Comparison of ENCODE assay signal across 11 mouse cellular contexts in the genomic region with DNA sequence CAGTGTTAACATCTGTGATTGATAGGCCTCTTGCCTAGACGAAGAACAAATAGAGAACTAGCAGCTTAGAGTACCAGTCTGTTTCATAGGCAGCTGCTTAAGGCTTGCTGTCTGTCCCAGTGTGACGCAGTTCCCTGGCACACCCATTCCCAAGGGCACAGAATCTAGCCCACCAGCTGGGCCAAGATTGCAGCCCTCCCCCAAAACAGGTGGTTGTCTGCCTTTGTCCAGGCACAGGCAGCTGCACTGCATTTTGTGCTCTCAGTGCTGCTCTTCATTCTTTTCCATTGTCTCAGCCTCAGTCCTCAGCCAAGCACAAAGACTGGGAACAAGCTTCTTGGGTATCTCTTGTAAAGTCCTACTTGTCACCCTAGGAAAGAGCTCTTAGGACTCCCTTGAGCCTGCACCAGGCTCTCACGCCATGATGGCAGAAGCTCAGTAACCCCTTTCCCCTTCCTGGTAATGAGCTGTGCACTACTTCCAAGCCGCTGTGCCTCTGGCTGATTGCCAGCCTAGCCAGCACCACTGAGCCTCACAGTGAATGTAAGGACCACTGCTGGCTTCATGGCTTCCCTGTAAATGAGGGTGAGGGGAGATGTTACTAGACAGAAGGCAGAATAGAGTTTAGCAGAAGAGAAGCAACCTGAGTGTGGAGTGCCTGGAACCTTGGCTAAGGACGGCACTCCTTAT. TPM values are rescaled to one million over a fixed set of nuclear protein-coding genes. Genes with fewer than 3 reads are reported as not detected.
DNase-seq lines count a peak whose midpoint lies in the region; ATAC-seq and TF ChIP-seq lines count a peak whose summit lies in the region.
"Had no signal": no experiment of that assay in that cellular context is flagged by ENCODE, and none has a peak within 500 bp of the region (broad histone marks: within the 10 kb centered on the region; RNA-seq: fewer than 3 reads in every experiment).

No protein-coding gene starts in this region.

- H3K27ac ChIP-seq in layer of hippocampus, adult 2 months = peak overlapping the region; percentile 53; the same call in 1 of the 2 replicates
- H3K27ac ChIP-seq in cortical plate, adult 2 months (ENCODE audit: insufficient read depth, low read length) = 0 out of 2 replicates have a peak overlapping the region, but pooled peaks have one; percentile 27
- H3K27ac ChIP-seq in midbrain, embryonic 15.5 days = peak overlapping the region; percentile 43
- H3K27ac ChIP-seq in liver, postnatal 0 days (ENCODE audit: low read depth) = no peak overlapping the region
- H3K27ac ChIP-seq: kidney, postnatal 0 days; limb, embryonic 12.5 days had no signal

- no peaks in the 10 kb centered on the region for H3K27me3 ChIP-seq in midbrain, embryonic 15.5 days (replicated peaks)
- H3K27me3 ChIP-seq in liver, postnatal 0 days (ENCODE audit: insufficient read depth, low read length) = no peaks in the 10 kb centered on the region
- H3K27me3 ChIP-seq: limb, embryonic 12.5 days had no signal

- no peak overlapping the region for H3K9ac ChIP-seq in midbrain, embryonic 15.5 days
- H3K9ac ChIP-seq in liver, postnatal 0 days (replicated peaks) = no peak overlapping the region
- H3K9ac ChIP-seq: limb, embryonic 12.5 days had no signal

- no peak for TF ChIP-seq CTCF in layer of hippocampus, adult 2 months (conservative IDR thresholded peaks at IDR 0.05)
- no peak for TF ChIP-seq CTCF in cortical plate, adult 2 months (IDR thresholded peaks at IDR 0.05; ENCODE audit: extremely low read depth, insufficient read depth, low read length)
- no peak for TF ChIP-seq CTCF in liver, postnatal 0 days (IDR thresholded peaks at IDR 0.05; ENCODE audit: low read depth)

- TF ChIP-seq POLR2A in cortical plate, adult 2 months (IDR thresholded peaks at IDR 0.05; ENCODE audit: extremely low read depth, insufficient read depth, low read length) = no peak

- 0 out of 2 replicates have a peak, but pooled peaks cover 8% of the 10 kb centered on the region for H3K36me3 ChIP-seq in midbrain, embryonic 15.5 days (replicated peaks)
- peaks cover 21% of the 10 kb centered on the region for H3K36me3 ChIP-seq in liver, postnatal 0 days (replicated peaks; ENCODE audit: insufficient read depth, low read length)

- H3K9me3 ChIP-seq in midbrain, embryonic 15.5 days = no peaks in the 10 kb centered on the region
- no peaks in the 10 kb centered on the region for H3K9me3 ChIP-seq in liver, postnatal 0 days (ENCODE audit: low read length)
- H3K9me3 ChIP-seq: limb, embryonic 12.5 days had no signal

- TF ChIP-seq EP300 in liver, postnatal 0 days (IDR thresholded peaks at IDR 0.05; ENCODE audit: low read depth) = no peak

- ATAC-seq in midbrain, embryonic 15.5 days (replicated peaks) = 0 out of 2 replicates have a peak, but pooled peaks have one; percentile 39
- no peak for ATAC-seq in liver, postnatal 0 days

- peak; percentile 50 to 52 for DNase-seq in layer of hippocampus, adult 2 months (ENCODE audit: low spot score in 2 of 2)
- DNase-seq in layer of hippocampus, postnatal 25 days (ENCODE audit: extremely low spot score in 1 of 2, low spot score in 1 of 2) = no peak
- peak; percentile 24 to 27 for DNase-seq in frontal cortex, postnatal 14 days (ENCODE audit: low spot score in 2 of 2)
- no peak for DNase-seq in adrenal gland, adult (ENCODE audit: inconsistent age in 2 of 2, low spot score in 1 of 2)
- no peak for DNase-seq in ovary, postnatal 14 days (ENCODE audit: low spot score)
- DNase-seq in liver, postnatal 0 days = no peak

- no peak overlapping the region for H3K4me2 ChIP-seq in midbrain, embryonic 15.5 days
- H3K4me2 ChIP-seq in liver, postnatal 0 days (ENCODE audit: low read depth, low read length) = no peak overlapping the region
- H3K4me2 ChIP-seq: limb, embryonic 12.5 days had no signal

- H3K4me1 ChIP-seq in cortical plate, adult 2 months (ENCODE audit: control insufficient read depth, insufficient read depth, low read length) = peaks cover 15% of the 10 kb centered on the region
- H3K4me1 ChIP-seq in midbrain, embryonic 15.5 days = peaks cover 5% of the 10 kb centered on the region; the same call in 1 of the 2 replicates
- H3K4me1 ChIP-seq in liver, postnatal 0 days (ENCODE audit: insufficient read depth) = 0 out of 2 replicates have a peak, but pooled peaks cover 2% of the 10 kb centered on the region
- H3K4me1 ChIP-seq: limb, embryonic 12.5 days had no signal

- WGBS in midbrain, embryonic 15.5 days = 53% methylated on average over 5 of the region's 5 CpGs
- 76% methylated on average over 5 of the region's 5 CpGs for WGBS in liver, postnatal 0 days (ENCODE audit: insufficient replicate concordance)

- H3K4me3 ChIP-seq in layer of hippocampus, adult 2 months = no peak overlapping the region
- H3K4me3 ChIP-seq in cortical plate, adult 2 months (ENCODE audit: insufficient read depth, low read length) = no peak overlapping the region
- H3K4me3 ChIP-seq in midbrain, embryonic 15.5 days = no peak overlapping the region
- no peak overlapping the region for H3K4me3 ChIP-seq in liver, postnatal 0 days (ENCODE audit: low read depth, low read length)
- H3K4me3 ChIP-seq: limb, embryonic 12.5 days had no signal

RNA-seq across cellular contexts. Expression of gene Chrm4, which starts 22.3 kb away (rescaled TPM):
- 10 to 100 TPM; 22.1 to 26.0 TPM for total RNA-seq in layer of hippocampus, adult 2 months (2021)
- total RNA-seq in layer of hippocampus, postnatal 25 days (2021) = 10 to 100 TPM; 21.5 to 26.1 TPM
- 32.9 and 45.0 TPM in 2 replicates for polyA plus RNA-seq in cortical plate, adult 2 months (2012; rRNA removed)
- 0.57 and 0.66 TPM in 2 replicates for polyA plus RNA-seq in midbrain, embryonic 15.5 days (2015; fragmentation: Nextera tagmentation; extraction: Ambion mirVana)
- polyA plus RNA-seq in liver, postnatal 0 days (2015; fragmentation: Nextera tagmentation; extraction: Ambion mirVana) = not detected in 2 replicates
- polyA plus RNA-seq: heart, postnatal 0 days; kidney, postnatal 0 days had no signal

RNA-seq across cellular contexts. Expression of gene Mdk, which starts 27.3 kb away (rescaled TPM):
- 10 to 100 TPM; 25.3 to 31.9 TPM for total RNA-seq in layer of hippocampus, adult 2 months (2021)
- total RNA-seq in layer of hippocampus, postnatal 25 days (2021) = 10 to 100 TPM; 25.5 to 33.2 TPM
- 38.2 and 38.5 TPM in 2 replicates for polyA plus RNA-seq in cortical plate, adult 2 months (2012; rRNA removed)
- 132 and 158 TPM in 2 replicates for polyA plus RNA-seq in midbrain, embryonic 15.5 days (2015; fragmentation: Nextera tagmentation; extraction: Ambion mirVana)
- 5.0 and 6.8 TPM in 2 replicates for polyA plus RNA-seq in liver, postnatal 0 days (2015; fragmentation: Nextera tagmentation; extraction: Ambion mirVana)

RNA-seq across cellular contexts. Expression of gene Gm9821, which starts 40.7 kb away (rescaled TPM):
- total RNA-seq in layer of hippocampus, adult 2 months (2021) = not detected
- not detected for total RNA-seq in layer of hippocampus, postnatal 25 days (2021)
- not detected in 2 replicates for polyA plus RNA-seq in cortical plate, adult 2 months (2012; rRNA removed)
- polyA plus RNA-seq in midbrain, embryonic 15.5 days (2015; fragmentation: Nextera tagmentation; extraction: Ambion mirVana) = 0.20 and 0.31 TPM in 2 replicates
- 0.13 and 0.20 TPM in 2 replicates for polyA plus RNA-seq in liver, postnatal 0 days (2015; fragmentation: Nextera tagmentation; extraction: Ambion mirVana)

Comparison
In these comparisons a context has a peak if more than half of its experiments do, and no peak if none do; other contexts are left out.
1. DNase-seq: peak in layer of hippocampus, adult 2 months (2 of 2) and frontal cortex, postnatal 14 days (2 of 2); none in layer of hippocampus, postnatal 25 days (0 of 2), adrenal gland, adult (0 of 2), ovary, postnatal 14 days (single experiment) and liver, postnatal 0 days (single experiment).
2. RNA of gene Chrm4, which starts 22.3 kb away (polyA plus RNA-seq): 32.9 to 45.0 TPM in cortical plate, adult 2 months; 0.57 to 0.66 TPM in midbrain, embryonic 15.5 days and not detected in liver, postnatal 0 days; every median in the first group is over 10 times any median in the second.